Mouse (Mus musculus) heart, adult 9 months (tissue): Measurements from ENCODE around the gene Pcmt1.

Experiments
- DNase-seq, 2 experiments: peaks; one replicate each; pipeline ENCODE4 v3.0.0; 2022; ENCODE audit warnings: low spot score in 2 of 2

Gene Pcmt1

GRCm38 (mm10) chr10:7680731-7681301 is at the start of gene Pcmt1, which contains the start of gene Lats1:
Gene Pcmt1 (minus strand): TSS chr10:7681136.
Gene Lats1 (plus strand): TSS chr10:7681214.
- peak; percentile 85 to 87 for DNase-seq

- DNase-seq: no peak
Observed at GRCm38 (mm10) chr10:7727011-7727410, 46.1 kb upstream of the Pcmt1 start.

- no peak for DNase-seq
Observed at GRCm38 (mm10) chr10:7726501-7726812, 45.5 kb upstream of the Pcmt1 start.

GRCm38 (mm10) chr10:7725751-7726500 is 45.0 kb upstream of the Pcmt1 start, which contains the start of gene Katna1:
Gene Katna1 (plus strand): TSS chr10:7726000.
- DNase-seq: peak; percentile 91 to 93

- DNase-seq: no peak
Observed at GRCm38 (mm10) chr10:7715056-7715455, 34.1 kb upstream of the Pcmt1 start.

- no peak for DNase-seq
Observed at GRCm38 (mm10) chr10:7712506-7712905, 31.6 kb upstream of the Pcmt1 start.

- no peak for DNase-seq
Observed at GRCm38 (mm10) chr10:7710121-7710520, 29.2 kb upstream of the Pcmt1 start.

- DNase-seq: no peak
Observed at GRCm38 (mm10) chr10:7702586-7702985, 21.6 kb upstream of the Pcmt1 start.

GRCm38 (mm10) chr10:7700120-7700519 is 19.2 kb upstream of the Pcmt1 start:
- no peak for DNase-seq

- DNase-seq: no peak
Observed at GRCm38 (mm10) chr10:7695286-7695685, 14.3 kb upstream of the Pcmt1 start.

GRCm38 (mm10) chr10:7686902-7687301 is 6.0 kb upstream of the Pcmt1 start:
- DNase-seq: no peak

- no peak for DNase-seq
Observed at GRCm38 (mm10) chr10:7682249-7682648, 1.3 kb upstream of the Pcmt1 start.

- DNase-seq: peak; percentile 71 to 72
Observed at GRCm38 (mm10) chr10:7681343-7682025, 548 bp upstream of the Pcmt1 start.

- no peak for DNase-seq
Observed at GRCm38 (mm10) chr10:7673673-7674072, 7.3 kb downstream of the Pcmt1 start.

- DNase-seq: peak; percentile 87 to 89
Observed at GRCm38 (mm10) chr10:7667342-7667802, 13.6 kb downstream of the Pcmt1 start, which contains the start of gene Nup43. Gene Nup43 (plus strand): TSS chr10:7667503.

- DNase-seq: no peak
Observed at GRCm38 (mm10) chr10:7664889-7665288, 16.0 kb downstream of the Pcmt1 start.

GRCm38 (mm10) chr10:7664027-7664526 is 16.9 kb downstream of the Pcmt1 start:
- DNase-seq: no peak

GRCm38 (mm10) chr10:7663159-7664026 is 17.5 kb downstream of the Pcmt1 start:
- peak; percentile 92 to 94 for DNase-seq

- DNase-seq: no peak
Observed at GRCm38 (mm10) chr10:7662471-7663141, 18.3 kb downstream of the Pcmt1 start.

GRCm38 (mm10) chr10:7651057-7651456 is 29.9 kb downstream of the Pcmt1 start:
- DNase-seq: no peak

- DNase-seq: no peak
Observed at GRCm38 (mm10) chr10:7649059-7649458, 31.9 kb downstream of the Pcmt1 start.
